Mouse (Mus musculus): ENCODE results near the gene Catsper2.

The Catsper2 gene

DNA sequence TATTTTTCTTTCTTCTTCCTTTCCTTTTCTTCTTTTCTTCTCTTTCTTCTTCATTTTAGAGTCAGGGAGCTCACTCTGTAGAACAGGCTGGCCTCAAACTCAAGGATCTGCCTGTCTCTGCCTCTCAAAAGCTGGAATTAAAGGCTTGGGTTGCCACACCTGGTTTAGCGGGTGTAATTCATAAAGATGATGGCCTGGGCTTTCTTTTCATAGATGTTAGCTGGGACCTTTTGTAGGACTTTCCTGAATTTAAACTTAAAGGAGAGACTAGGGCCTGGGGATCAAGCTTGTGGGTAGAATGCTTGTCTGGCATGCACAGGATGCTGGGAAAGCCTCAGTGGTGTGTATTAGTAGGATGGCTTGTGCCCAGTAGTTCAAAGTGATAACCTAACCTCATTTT is 30.6 kb upstream of the Catsper2 start, which contains the start of gene Ell3:
Gene Ell3 (minus strand): TSS at position 101 of the 400 bp plus-strand sequence.
- DNase-seq (ENCODE audit: low read depth, low spot score): no peak
- 0 out of 2 replicates have a peak, but pooled peaks cover 2% of the 10 kb centered on the region for H3K36me3 ChIP-seq (ENCODE audit: control insufficient read depth, insufficient read depth, low read length, poor library complexity, severe bottlenecking)
- H3K27me3 ChIP-seq (ENCODE audit: control insufficient read depth, insufficient read depth, low read length, poor library complexity, severe bottlenecking): no peaks in the 10 kb centered on the region

DNA sequence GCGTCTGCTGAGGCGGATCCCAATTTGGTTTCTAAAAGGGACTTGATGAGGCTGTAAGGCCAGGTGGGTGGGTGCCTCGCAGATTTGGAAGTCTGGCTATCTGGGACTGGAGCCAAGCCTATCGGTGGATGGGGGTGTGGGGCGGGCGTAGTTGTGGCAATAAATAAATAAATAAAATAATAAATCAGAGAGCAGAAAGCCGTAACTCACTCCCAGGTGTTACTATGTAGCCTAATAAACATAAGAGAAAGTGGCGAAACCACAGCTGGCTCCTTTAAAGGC is 29.4 kb upstream of the Catsper2 start:
- no peaks in the 10 kb centered on the region for H3K27me3 ChIP-seq (ENCODE audit: control insufficient read depth, insufficient read depth, low read length, poor library complexity, severe bottlenecking)
- DNase-seq (ENCODE audit: low read depth, low spot score): no peak
- H3K36me3 ChIP-seq (ENCODE audit: control insufficient read depth, insufficient read depth, low read length, poor library complexity, severe bottlenecking): 0 out of 2 replicates have a peak, but pooled peaks cover 2% of the 10 kb centered on the region

DNA sequence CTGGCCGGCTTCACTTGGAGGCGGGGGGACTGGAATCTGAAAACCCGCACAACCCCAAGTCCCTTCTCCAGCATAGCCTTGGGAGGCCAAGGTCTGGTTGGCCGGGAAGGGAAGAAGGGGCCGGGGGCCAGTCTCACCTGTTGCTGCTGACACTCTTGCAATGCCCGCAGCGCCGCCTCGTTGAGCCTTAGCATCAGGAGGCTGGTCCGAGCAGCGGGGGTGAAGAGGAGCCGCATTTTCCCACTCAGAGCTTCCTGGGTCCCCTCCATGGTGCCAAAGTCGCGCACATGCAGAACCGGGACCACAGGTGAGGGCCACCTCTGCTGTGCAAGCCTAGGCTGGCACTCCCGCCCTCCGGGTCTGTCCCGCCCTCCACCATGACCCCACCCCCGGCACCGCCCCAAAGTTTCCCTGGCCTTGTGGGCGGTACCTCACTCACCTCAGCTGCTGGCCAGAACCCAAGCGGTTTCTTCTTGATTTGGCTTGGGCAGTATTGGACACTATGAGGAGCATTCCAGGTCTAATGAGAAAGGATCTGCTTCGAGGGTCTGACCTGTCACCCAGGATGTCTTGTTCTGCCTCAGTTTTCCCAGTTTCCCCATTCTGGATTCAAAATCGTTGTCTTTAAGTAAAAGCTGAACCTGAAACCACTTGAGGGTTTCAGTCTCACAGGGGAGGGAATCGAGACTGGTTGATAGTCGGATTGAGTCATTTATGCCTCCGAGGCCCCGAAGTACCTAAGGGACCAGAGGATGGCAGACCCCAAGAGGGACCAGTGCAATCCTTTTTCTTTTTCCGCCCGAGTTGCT is 28.9 kb upstream of the Catsper2 start:
- peak; percentile 88 for DNase-seq (ENCODE audit: low read depth, low spot score)
- peaks cover 2% of the 10 kb centered on the region; the same call in 1 of the 2 replicates for H3K36me3 ChIP-seq (ENCODE audit: control insufficient read depth, insufficient read depth, low read length, poor library complexity, severe bottlenecking)
- H3K27me3 ChIP-seq (ENCODE audit: control insufficient read depth, insufficient read depth, low read length, poor library complexity, severe bottlenecking): no peaks in the 10 kb centered on the region

DNA sequence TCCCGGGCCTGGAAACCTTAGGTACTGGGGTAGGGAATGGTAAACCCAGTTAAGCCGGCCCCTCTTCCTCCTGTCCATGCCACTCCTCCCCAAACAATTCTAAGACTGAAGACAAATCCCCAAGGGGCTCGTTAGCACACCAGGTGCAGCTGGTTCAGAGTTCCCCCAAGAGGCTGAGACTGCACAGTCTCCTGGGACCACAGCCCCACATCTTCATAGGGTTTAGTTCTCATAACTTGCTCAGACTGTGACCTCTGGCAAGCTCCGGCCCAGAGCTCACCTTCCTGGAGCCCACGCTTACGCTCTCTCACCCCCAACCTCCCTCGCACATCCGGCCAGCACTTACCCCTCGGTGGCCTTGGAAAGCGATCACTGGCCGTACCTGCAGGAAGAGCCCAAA is 28.2 kb upstream of the Catsper2 start:
- peaks cover 5% of the 10 kb centered on the region for H3K36me3 ChIP-seq (ENCODE audit: control insufficient read depth, insufficient read depth, low read length, poor library complexity, severe bottlenecking)
- H3K27me3 ChIP-seq (ENCODE audit: control insufficient read depth, insufficient read depth, low read length, poor library complexity, severe bottlenecking): no peaks in the 10 kb centered on the region
- peak; percentile 91 for DNase-seq (ENCODE audit: low read depth, low spot score)

DNA sequence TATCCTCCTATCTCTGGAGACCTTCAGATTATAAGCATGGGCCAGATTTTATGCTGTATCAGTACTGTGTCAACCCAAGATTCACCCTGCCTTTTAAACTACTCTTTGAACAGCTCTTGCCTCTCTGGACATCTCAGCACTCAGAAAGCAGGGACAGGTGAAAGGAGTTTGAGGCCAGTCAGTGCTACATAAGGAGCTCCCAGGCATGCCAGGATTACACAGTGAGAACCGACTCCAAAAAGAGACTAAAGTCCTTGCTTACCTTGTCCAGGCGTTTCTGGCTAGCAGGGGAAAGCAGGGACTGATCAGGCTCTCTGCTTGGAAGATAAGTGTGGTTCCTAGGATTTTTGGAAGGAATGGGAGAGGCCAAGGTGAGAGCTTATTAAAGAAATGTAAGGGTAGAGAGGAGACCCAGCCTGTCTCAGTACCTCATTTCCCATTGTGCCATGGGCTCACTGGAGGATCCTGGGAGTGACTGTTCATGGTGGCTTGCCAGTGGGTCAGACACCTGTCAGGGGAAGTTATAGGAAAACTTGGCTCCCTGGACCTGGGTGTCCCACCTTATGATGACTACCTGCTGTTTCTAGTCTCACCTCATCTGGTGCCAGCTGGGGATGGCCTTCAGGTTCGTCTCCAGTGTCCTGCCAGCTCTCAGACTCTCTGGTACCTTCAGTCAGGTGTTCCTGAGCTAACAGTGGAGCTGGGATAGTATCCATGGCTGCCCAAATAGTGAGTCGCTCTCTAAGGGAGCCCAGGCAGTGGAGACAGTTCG is 27.4 kb upstream of the Catsper2 start:
- Histone ChIP-seq H3K27me3 (ENCODE audit: control insufficient read depth, insufficient read depth, low read length, poor library complexity, severe bottlenecking) (no peaks in the 10 kb centered on the region), H3K36me3 (ENCODE audit: control insufficient read depth, insufficient read depth, low read length, poor library complexity, severe bottlenecking) (peaks cover 7% of the 10 kb centered on the region)
- no peak for DNase-seq (ENCODE audit: low read depth, low spot score)

DNA sequence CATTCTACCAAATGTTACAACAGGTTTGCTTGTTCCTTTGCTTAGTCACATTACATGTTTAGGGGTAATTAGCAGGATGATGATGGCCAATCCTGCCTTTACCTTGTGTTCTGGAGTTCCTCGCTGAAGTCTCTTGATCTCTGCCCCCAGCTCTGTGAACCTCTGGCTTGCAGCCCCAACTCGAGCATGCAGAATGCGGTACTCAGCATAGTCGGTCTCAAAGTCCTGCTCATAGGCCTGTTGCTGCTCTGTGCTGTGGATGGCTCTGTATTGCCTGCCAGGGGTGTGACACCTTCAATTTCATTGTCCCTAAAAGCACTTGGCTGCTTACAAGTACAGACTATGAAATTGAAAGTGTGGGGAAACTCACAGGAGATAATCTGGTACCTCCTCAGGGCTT is 26.2 kb upstream of the Catsper2 start:
- DNase-seq (ENCODE audit: low read depth, low spot score): no peak
- Histone ChIP-seq H3K27me3 (ENCODE audit: control insufficient read depth, insufficient read depth, low read length, poor library complexity, severe bottlenecking) (no peaks in the 10 kb centered on the region), H3K36me3 (ENCODE audit: control insufficient read depth, insufficient read depth, low read length, poor library complexity, severe bottlenecking) (peaks cover 14% of the 10 kb centered on the region)

DNA sequence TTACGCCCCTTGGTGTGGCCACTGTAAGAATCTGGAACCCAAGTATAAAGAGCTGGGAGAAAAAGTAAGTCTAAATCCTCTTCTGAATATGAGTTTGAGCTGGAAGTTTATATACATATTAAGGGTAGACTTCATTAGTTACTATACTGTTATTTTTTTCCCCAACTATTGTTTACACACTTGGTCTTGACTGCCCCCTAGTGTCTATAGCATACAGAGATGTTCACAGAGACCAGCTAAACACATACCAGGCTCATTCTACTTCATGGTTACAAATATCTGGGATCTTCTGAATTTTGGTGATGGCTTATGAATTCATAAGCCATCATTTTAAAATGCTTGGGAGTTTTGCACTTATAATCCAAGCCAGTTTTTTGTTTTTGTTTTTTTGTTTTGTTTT is 21.3 kb upstream of the Catsper2 start:
- peak; percentile 78 for DNase-seq (ENCODE audit: low read depth, low spot score)
- Histone ChIP-seq H3K27me3 (ENCODE audit: control insufficient read depth, insufficient read depth, low read length, poor library complexity, severe bottlenecking) (no peaks in the 10 kb centered on the region), H3K36me3 (ENCODE audit: control insufficient read depth, insufficient read depth, low read length, poor library complexity, severe bottlenecking) (peaks cover 25% of the 10 kb centered on the region)

DNA sequence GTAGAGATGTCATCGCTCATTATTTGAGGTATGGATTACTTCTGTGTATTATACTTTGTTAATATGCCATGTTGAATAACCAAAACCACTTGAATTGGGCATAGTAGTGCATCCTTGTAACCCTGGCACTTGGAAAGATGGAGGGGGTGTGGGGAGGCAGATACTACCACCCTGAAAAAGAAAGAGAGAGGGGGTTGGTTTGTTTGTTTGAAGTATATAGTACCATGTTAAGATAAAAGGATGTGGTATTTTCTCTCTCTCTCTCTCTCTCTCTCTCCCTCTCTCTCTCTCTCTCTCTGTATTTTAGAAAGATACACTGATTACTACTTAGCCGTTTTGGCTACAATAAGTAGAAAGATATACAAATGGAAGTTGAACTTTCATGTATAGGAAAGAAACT is 12.3 kb upstream of the Catsper2 start:
- H3K36me3 ChIP-seq (ENCODE audit: control insufficient read depth, insufficient read depth, low read length, poor library complexity, severe bottlenecking): peaks cover 13% of the 10 kb centered on the region
- no peaks in the 10 kb centered on the region for H3K27me3 ChIP-seq (ENCODE audit: control insufficient read depth, insufficient read depth, low read length, poor library complexity, severe bottlenecking)
- DNase-seq (ENCODE audit: low read depth, low spot score): no peak

DNA sequence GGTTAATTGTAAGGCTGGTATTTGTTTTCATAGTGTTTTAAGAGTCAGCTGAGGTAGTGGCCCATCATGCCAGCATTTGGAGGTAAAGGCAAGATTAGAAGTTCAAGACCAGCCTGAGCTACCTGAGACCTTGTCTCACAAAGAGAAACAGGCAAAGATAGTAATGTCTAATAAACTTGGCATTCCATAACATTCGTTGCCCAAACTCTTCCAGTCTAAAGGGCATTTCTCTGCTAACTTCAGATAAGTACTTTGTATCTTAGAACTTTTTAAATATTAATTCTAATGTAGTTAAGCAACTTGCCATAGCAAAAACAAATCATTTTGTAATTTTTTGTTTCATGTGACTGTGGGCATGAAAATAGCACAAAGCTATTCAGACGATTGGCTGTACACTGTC is 9.6 kb upstream of the Catsper2 start:
- no peaks in the 10 kb centered on the region for H3K27me3 ChIP-seq (ENCODE audit: control insufficient read depth, insufficient read depth, low read length, poor library complexity, severe bottlenecking)
- DNase-seq (ENCODE audit: low read depth, low spot score): no peak
- H3K36me3 ChIP-seq (ENCODE audit: control insufficient read depth, insufficient read depth, low read length, poor library complexity, severe bottlenecking): peaks cover 6% of the 10 kb centered on the region; the same call in 1 of the 2 replicates

DNA sequence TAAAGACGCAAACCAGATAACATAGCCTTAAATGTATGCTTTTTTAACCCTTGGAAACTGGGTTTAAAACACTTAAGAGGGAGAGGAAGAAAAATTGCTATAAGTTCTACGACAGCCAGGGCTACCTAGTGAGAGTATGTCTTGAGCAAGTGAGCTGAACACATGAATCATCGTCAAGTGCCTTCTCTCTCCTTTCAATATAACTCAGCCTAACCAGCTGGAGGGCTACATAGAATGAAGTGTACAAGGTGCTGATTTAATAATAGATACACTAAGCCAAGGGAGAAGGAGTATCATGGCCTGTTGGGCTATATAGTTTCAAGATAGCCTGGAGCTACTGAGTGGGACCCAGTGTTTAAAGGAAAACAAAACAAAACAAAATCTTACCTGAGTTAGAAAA is 4.9 kb upstream of the Catsper2 start:
- Histone ChIP-seq H3K36me3 (ENCODE audit: control insufficient read depth, insufficient read depth, low read length, poor library complexity, severe bottlenecking) (peaks cover 6% of the 10 kb centered on the region; the same call in 1 of the 2 replicates), H3K27me3 (ENCODE audit: control insufficient read depth, insufficient read depth, low read length, poor library complexity, severe bottlenecking) (no peaks in the 10 kb centered on the region)
- DNase-seq (ENCODE audit: low read depth, low spot score): no peak

DNA sequence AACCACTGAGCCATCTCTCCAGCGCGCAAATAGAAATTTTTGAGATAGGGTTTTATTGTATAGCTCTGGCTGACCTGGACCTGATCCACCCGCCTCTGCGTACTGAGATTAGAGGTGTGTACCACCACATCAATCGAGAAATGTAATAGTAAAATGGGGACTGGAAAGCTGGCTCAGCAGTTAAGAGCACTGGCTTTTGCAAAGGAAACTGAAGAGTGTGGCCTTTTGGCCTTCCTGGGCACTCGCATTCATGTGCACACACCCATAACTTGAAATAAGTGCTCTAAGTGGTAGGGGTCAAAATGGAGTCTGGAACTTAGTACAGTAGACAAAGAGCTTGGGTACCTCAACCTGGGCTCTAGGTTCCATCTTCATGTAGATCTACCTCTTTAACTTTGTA is 2.8 kb upstream of the Catsper2 start:
- Histone ChIP-seq H3K27me3 (ENCODE audit: control insufficient read depth, insufficient read depth, low read length, poor library complexity, severe bottlenecking) (no peaks in the 10 kb centered on the region), H3K36me3 (ENCODE audit: control insufficient read depth, insufficient read depth, low read length, poor library complexity, severe bottlenecking) (0 out of 2 replicates have a peak, but pooled peaks cover 4% of the 10 kb centered on the region)
- DNase-seq (ENCODE audit: low read depth, low spot score): no peak

DNA sequence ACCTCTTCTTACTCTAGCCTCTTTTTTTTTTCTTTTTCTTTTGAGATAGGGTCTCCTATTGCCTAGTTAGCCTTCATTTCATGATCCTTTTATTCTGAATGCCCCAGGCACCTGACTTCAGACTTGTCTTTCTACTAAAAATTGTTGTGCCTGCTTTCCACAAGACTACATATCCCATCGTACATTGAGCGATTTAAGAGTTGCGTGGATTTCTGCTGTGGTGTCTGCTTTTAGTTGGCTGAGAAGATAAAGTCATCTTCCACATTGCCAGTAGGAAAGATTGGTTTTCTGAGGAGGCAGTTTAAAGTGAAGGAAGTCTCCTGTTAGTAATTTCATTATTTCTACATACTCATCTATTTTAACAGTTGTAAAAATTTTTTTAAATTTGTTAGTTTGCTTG is 2.0 kb upstream of the Catsper2 start:
- DNase-seq (ENCODE audit: low read depth, low spot score): no peak
- Histone ChIP-seq H3K36me3 (ENCODE audit: control insufficient read depth, insufficient read depth, low read length, poor library complexity, severe bottlenecking) (0 out of 2 replicates have a peak, but pooled peaks cover 4% of the 10 kb centered on the region), H3K27me3 (ENCODE audit: control insufficient read depth, insufficient read depth, low read length, poor library complexity, severe bottlenecking) (no peaks in the 10 kb centered on the region)

DNA sequence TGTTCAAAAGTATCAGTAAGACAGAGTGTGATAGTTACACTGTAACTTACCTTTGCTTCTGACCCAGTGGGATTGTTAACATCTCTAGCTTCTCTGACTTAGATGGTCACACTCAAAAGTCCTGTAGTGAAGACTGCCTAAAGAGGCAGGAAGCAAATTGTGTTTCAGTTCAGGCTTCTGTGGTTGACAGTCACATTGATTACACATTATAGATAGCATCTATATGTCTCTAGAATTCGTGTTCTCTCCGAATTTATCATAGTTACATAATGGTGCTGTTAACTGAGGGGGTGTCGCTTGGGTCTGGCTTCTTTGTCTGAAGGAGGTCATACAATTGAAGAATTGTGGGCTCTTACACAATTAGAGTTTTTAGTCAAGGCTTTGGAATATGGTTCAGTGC is 1.5 kb upstream of the Catsper2 start:
- Histone ChIP-seq H3K36me3 (ENCODE audit: control insufficient read depth, insufficient read depth, low read length, poor library complexity, severe bottlenecking) (0 out of 2 replicates have a peak, but pooled peaks cover 4% of the 10 kb centered on the region), H3K27me3 (ENCODE audit: control insufficient read depth, insufficient read depth, low read length, poor library complexity, severe bottlenecking) (no peaks in the 10 kb centered on the region)
- DNase-seq (ENCODE audit: low read depth, low spot score): no peak

DNA sequence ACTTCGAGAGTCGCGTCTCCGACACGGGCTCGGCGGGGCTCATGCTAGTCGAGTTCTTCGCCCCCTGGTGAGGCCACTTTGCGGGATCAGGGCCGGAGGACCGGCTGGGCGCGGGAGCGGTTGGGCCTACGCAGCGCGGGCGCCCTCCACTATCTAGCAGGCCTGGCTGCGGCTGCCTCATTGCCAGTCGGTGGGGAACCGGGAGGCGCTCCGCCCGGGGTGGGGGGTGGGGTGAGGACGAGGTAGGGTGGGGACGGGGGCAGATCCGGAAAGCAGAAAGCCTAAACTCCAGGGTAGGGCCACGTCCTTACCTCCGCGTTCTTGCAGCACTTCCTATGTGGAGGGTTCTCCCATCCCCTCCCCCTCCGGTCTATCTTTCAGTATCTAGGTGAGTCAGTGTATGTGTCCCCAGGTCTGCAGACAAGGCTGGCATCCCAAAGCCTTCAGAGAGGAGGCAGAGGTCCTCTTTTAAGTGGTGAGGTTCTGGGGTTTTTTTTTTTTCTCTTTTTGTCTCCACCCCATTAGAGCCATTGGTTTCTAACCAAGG is 620 bp upstream of the Catsper2 start:
- DNase-seq (ENCODE audit: low read depth, low spot score): peak; percentile 57
- no peaks in the 10 kb centered on the region for H3K27me3 ChIP-seq (ENCODE audit: control insufficient read depth, insufficient read depth, low read length, poor library complexity, severe bottlenecking)

DNA sequence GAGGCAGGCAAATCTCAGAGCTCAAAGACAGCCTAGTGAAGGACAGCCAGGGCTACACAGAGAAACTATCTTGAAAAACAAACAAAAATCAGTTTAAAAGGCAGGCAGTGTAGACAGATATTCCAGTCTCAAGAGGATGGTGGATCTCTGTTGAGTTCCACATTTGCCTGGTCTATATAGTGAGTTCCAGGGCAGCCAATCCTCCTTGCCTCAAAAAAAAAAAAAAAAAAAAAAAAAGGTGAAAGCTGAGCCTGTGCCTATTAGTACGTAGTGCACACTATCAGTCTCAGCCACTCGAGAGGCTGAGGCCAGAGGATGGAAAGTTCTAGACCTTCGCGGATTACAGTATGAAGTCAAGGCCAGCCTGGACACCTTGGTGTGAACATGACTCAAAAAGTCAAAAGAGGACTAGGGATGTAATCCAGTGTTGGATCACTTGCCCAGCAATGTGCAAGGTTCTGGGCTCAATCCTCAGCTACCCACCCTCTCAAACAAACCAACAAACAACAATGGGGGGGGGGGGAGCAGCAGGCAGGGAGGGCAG is 677 bp downstream of the Catsper2 start:
- DNase-seq (ENCODE audit: low read depth, low spot score): no peak
- H3K27me3 ChIP-seq (ENCODE audit: control insufficient read depth, insufficient read depth, low read length, poor library complexity, severe bottlenecking): no peaks in the 10 kb centered on the region
- 0 out of 2 replicates have a peak, but pooled peaks cover 2% of the 10 kb centered on the region for H3K36me3 ChIP-seq (ENCODE audit: control insufficient read depth, insufficient read depth, low read length, poor library complexity, severe bottlenecking)

More for the DNA sequence above, 620 bp upstream of the Catsper2 start:
- H3K36me3 ChIP-seq (ENCODE audit: control insufficient read depth, insufficient read depth, low read length, poor library complexity, severe bottlenecking): 0 out of 2 replicates have a peak, but pooled peaks cover 4% of the 10 kb centered on the region

Measured in splenic B cell, adult 2 months (primary cell).